Mouse (Mus musculus) embryonic facial prominence, embryonic 13.5 days (tissue): ENCODE results near the gene 4930512M02Rik. TPM values are rescaled to one million over a fixed set of nuclear protein-coding genes. Genes with fewer than 3 reads are reported as not detected.

Source experiments
- polyA plus RNA-seq: library from polyadenylated mRNA; unstranded; fragments of >200 nt; fragmentation: Nextera tagmentation; extraction: Ambion mirVana; gene quantifications from 2 replicates; pipeline ENCODE4 v1.2.1, GENCODE M21; 2015

The 4930512M02Rik gene
- polyA plus RNA-seq, 1 experiment from 2014 or later = not detected

Other genes with a start within 250 kb of the 4930512M02Rik start
- 0.74 and 2.5 TPM in 2 replicates for gene Spata48, start 165.7 kb downstream of the 4930512M02Rik start, polyA plus RNA-seq
- 0.90 and 1.2 TPM in 2 replicates for gene Zpbp, start 165.4 kb downstream of the 4930512M02Rik start, polyA plus RNA-seq
- 0.80 and 1.8 TPM in 2 replicates for gene Ikzf1, start 57.2 kb upstream of the 4930512M02Rik start, polyA plus RNA-seq
- gene Fignl1, start 181.1 kb upstream of the 4930512M02Rik start, polyA plus RNA-seq = 53.7 and 59.4 TPM in 2 replicates